Mouse (Mus musculus) kidney, embryonic 16.5 days (tissue): ENCODE data around the gene Mrpl51. TPM values are rescaled to one million over a fixed set of nuclear protein-coding genes. Genes with fewer than 3 reads are reported as not detected.

Experiments
- ATAC-seq: fragments of 200-750 bp; cut with Nextera tagmentation; 2 replicates; pipeline ENCODE4 v1.8.0; 2017; ENCODE audit warnings: moderate TSS enrichment; ENCODE audit not compliant: low FRiP score, low TSS enrichment
- H3K27ac ChIP-seq: fragments of 300-500 bp; sonication (generic); 2 replicates; pipeline ENCODE4 v1.5.1; 2014; ENCODE audit warnings: low read length
- H3K27me3 ChIP-seq: fragments of 300-500 bp; sonication (generic); 2 replicates; pipeline ENCODE4 v1.6.1; 2014; ENCODE audit warnings: low read length, control low read depth, mixed read lengths; ENCODE audit not compliant: insufficient read depth
- H3K36me3 ChIP-seq: fragments of 300-500 bp; sonication (generic); 2 replicates; pipeline ENCODE4 v1.6.1; 2014; ENCODE audit warnings: low read length, control low read depth, mixed read lengths; ENCODE audit not compliant: insufficient read depth
- H3K4me1 ChIP-seq: fragments of 300-500 bp; sonication (generic); 2 replicates; pipeline ENCODE4 v1.6.1; 2014; ENCODE audit warnings: low read length, control low read depth, mixed read lengths; ENCODE audit not compliant: insufficient read depth
- H3K4me2 ChIP-seq: fragments of 300-500 bp; sonication (generic); replicated peaks from 2 replicates; pipeline ENCODE4 v1.6.1; 2014; ENCODE audit warnings: low read depth, low read length
- H3K4me3 ChIP-seq: fragments of 300-500 bp; sonication (generic); 2 replicates; pipeline ENCODE4 v1.5.1; 2014; ENCODE audit warnings: mild to moderate bottlenecking, low read length
- H3K9ac ChIP-seq: fragments of 300-500 bp; sonication (generic); replicated peaks from 2 replicates; pipeline ENCODE4 v1.6.1; 2014; ENCODE audit warnings: low read length
- H3K9me3 ChIP-seq: fragments of 300-500 bp; sonication (generic); 2 replicates; pipeline ENCODE4 v1.6.1; 2016; ENCODE audit warnings: low read length, control low read depth
- WGBS: fragments of 180-500 bp; shearing (Covaris S2); extraction: QIAGEN DNeasy Blood & Tissue Kit; methylation state at CpG from one replicate; pipeline ENCODE4 v1.1.7; 2014; 5-methylcytosine and 5-hydroxymethylcytosine counted together
- polyA plus RNA-seq: library from polyadenylated mRNA; unstranded; fragments of >200 nt; fragmentation: Nextera tagmentation; extraction: Ambion mirVana; gene quantifications from 2 replicates; pipeline ENCODE4 v1.2.1, GENCODE M21; 2015

The Mrpl51 gene
- polyA plus RNA-seq, 1 experiment from 2014 or later = 228 TPM

DNA sequence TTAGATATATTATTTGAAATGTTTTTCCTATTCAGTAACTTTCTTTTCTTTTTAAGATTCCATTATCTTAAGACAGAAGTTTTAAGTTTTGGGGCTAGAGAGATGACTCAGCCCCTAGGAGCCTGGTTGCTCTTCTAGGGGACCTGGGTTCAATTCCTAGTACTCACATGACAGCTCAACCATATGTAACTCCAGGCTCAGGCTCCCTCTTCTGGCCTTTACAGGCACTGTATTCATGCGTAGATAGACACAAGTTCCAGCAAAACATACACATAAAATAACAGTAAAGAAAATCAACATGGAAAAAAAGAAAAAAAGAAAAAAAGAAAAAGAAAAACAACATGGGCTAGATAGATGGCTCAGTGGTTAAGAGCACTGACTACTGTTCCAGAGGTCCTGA lies 18.8 kb downstream of the Mrpl51 start:
- H3K4me2 ChIP-seq = no peak overlapping the region
- 92% methylated on average over 1 of the region's 1 CpGs for WGBS
- ATAC-seq = no peak

DNA sequence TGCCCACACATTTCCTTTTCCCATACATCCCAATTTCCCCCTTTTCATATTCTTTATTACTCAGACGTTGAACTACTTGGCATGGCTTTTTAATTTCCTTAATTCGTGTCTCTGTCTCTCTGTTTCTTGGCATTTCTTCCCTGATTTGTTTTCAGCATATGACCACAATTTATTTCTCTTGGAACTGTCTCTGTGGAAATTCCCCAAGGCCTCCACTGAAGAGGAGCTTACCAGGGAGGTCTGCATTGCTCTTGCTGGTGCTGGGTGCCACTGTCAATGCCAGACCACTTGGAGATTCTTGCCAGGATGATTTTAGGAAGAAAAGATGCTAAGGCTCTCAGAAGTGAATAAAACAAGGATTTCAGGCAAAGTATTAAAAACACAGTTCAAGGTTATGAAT lies 21.0 kb downstream of the Mrpl51 start:
- Histone ChIP-seq H3K9ac (no peak overlapping the region), H3K4me3 (no peak overlapping the region), H3K27ac (no peak overlapping the region), H3K36me3 (no peaks in the 10 kb centered on the region), H3K4me1 (peaks cover 6% of the 10 kb centered on the region; the same call in 1 of the 2 replicates), H3K9me3 (no peaks in the 10 kb centered on the region), H3K4me2 (no peak overlapping the region), H3K27me3 (peaks cover 11% of the 10 kb centered on the region)
- ATAC-seq = no peak
- 33% methylated on average over 2 of the region's 2 CpGs for WGBS

More for the DNA sequence above, 18.8 kb downstream of the Mrpl51 start:
- no peak overlapping the region for H3K4me3 ChIP-seq
- no peaks in the 10 kb centered on the region for H3K4me1 ChIP-seq
- H3K27me3 ChIP-seq = peaks cover 11% of the 10 kb centered on the region
- H3K9ac ChIP-seq = no peak overlapping the region
- H3K36me3 ChIP-seq = no peaks in the 10 kb centered on the region
- H3K27ac ChIP-seq = no peak overlapping the region
- H3K9me3 ChIP-seq = no peaks in the 10 kb centered on the region

DNA sequence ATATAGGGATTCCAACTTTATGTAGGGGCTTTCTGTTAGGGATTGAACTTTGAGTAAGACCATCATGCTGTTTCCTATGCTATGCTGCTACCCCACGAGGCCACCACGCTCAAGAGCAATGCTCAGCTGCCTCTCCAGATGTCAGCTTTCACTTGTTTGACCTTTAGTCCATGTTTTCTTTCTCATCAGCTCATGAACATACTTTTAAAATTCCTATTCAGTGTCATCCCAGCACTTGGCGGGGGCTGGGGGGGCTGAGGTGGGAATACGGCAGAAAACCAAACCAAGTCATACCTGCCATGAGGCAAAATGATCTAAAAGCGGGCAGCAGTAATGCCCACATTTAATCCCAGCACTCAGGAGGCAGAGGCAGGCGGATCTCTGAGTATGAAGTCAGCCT lies 21.5 kb downstream of the Mrpl51 start:
- peaks cover 11% of the 10 kb centered on the region for H3K27me3 ChIP-seq
- ATAC-seq = no peak
- WGBS = 77% methylated on average over 6 of the region's 6 CpGs
- H3K36me3 ChIP-seq = no peaks in the 10 kb centered on the region
- no peak overlapping the region for H3K27ac ChIP-seq
- H3K4me1 ChIP-seq = peaks cover 6% of the 10 kb centered on the region; the same call in 1 of the 2 replicates
- H3K4me3 ChIP-seq = no peak overlapping the region
- H3K9ac ChIP-seq = no peak overlapping the region
- no peak overlapping the region for H3K4me2 ChIP-seq
- no peaks in the 10 kb centered on the region for H3K9me3 ChIP-seq

DNA sequence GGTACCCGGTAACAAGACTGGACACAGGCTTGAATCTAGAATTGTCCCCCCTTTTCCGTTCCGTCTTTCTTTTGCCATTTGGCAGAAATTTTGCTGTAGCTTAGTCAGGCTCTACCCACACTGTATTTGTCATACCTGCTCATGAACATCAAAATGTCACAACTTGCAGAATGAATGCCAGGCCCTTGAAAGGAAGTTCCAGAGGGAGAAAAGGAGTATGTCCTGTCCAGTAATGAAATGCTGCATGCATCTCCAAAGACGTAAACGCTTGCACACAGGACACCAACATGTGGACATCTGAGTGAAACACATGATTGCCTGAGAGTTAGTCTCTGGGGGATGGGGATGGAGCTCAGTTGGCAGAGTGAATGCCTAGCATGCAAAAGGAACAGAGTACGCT lies 22.1 kb downstream of the Mrpl51 start:
- WGBS = 78% methylated on average over 6 of the region's 6 CpGs
- H3K4me3 ChIP-seq = no peak overlapping the region
- no peak overlapping the region for H3K27ac ChIP-seq
- H3K4me1 ChIP-seq = peaks cover 6% of the 10 kb centered on the region; the same call in 1 of the 2 replicates
- no peak overlapping the region for H3K4me2 ChIP-seq
- no peak for ATAC-seq
- peaks cover 11% of the 10 kb centered on the region for H3K27me3 ChIP-seq
- H3K9ac ChIP-seq = no peak overlapping the region
- H3K36me3 ChIP-seq = no peaks in the 10 kb centered on the region
- no peaks in the 10 kb centered on the region for H3K9me3 ChIP-seq

DNA sequence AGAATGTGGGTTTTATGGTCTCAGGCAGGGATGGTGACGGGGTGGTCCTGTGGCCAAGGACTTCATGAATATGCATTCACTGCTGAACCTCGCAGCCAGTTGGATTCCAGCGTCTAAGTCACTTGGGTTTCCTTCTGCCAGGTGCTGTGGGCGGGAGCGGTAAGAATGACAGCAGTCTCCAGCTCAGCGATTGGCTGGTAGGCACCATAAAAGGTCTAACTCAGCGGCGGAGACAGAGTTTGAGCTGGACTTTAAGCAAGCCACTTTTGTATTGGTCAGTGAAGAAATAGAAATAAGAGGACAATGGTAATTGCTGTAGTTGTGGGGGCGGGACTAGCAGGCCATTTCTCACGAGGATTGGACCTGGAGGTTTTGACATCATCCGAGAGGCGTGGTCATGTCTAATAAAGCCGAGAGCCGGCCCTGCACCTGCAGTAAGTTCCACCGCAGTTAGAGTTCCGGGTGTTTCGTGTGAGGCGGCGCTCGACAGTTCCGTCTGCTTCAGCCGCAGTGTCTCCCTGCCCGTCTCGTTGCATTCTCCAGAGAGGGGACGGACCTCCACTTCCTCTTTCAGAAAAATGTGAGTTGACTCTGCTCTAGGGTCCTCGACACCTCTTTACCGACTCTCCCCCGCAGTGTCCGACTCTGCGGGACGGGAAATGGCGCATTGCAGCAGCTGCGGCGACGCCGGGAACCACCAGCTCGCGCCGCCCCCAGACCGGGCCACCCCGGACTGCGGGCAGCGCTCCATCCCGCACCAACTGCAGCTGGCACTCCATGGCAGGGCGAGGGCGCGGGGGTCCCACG lies 23.8 kb downstream of the Mrpl51 start, which contains the start of gene Vamp1:
Gene Vamp1 (plus strand): TSS at position 404 of the 807 bp plus-strand sequence.
- Histone ChIP-seq H3K36me3 (no peaks in the 10 kb centered on the region), H3K4me2 (peak within 1 kb of the TSS; percentile 98), H3K4me3 (peak within 1 kb of the TSS; percentile 78), H3K9me3 (no peaks in the 10 kb centered on the region), H3K9ac (peak within 1 kb of the TSS; percentile 82), H3K27ac (peak within 1 kb of the TSS; percentile 86), H3K27me3 (peaks cover 11% of the 10 kb centered on the region), H3K4me1 (peaks cover 6% of the 10 kb centered on the region; the same call in 1 of the 2 replicates)
- WGBS = under 1% methylated on average over 48 of the region's 48 CpGs
- ATAC-seq = peak; percentile 97

DNA sequence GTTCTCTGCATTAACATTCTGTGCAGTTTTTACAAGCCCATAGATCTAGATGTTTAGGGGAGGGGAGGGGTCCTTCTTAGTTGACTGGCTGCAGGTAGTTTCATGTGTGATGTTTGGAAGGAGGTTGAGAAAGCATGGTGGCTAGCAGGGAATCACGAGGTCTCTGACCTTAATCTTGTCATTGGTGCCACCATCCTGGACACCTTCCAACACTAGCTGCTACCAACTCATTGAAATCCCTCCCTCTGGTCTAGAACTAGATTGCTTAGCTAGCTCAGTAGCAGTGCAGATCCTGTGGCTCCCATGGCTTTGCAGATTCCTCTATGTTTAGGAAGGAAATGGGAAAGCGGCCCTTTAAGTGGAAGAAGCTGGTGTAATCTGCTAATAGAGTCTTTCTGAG lies 25.3 kb downstream of the Mrpl51 start:
- 87% methylated on average over 2 of the region's 2 CpGs for WGBS
- H3K9me3 ChIP-seq = no peaks in the 10 kb centered on the region
- ATAC-seq = no peak
- H3K27me3 ChIP-seq = peaks cover 9% of the 10 kb centered on the region
- no peak overlapping the region for H3K4me3 ChIP-seq
- H3K27ac ChIP-seq = no peak overlapping the region
- H3K4me2 ChIP-seq = no peak overlapping the region
- H3K36me3 ChIP-seq = no peaks in the 10 kb centered on the region
- peaks cover 6% of the 10 kb centered on the region; the same call in 1 of the 2 replicates for H3K4me1 ChIP-seq
- H3K9ac ChIP-seq = no peak overlapping the region

DNA sequence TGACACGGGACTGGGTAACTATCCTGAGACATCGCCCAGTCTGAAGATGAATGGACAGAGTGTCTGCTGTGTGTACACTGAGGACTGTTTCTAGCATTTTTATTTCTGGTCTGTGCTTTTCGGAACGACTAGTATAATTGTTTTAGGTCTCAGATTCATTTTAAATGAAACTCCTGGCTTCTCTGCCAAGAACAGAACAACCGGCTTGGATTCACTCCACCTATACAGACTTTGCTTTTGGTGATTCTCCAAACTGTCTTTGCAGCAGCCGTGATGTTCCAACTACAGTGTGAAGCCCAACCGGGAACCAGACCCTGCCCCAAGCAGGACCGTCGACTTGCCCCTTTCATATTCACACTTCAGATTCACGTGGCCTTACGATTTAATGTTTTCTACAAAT lies 26.3 kb downstream of the Mrpl51 start:
- Histone ChIP-seq H3K4me2 (no peak overlapping the region), H3K4me3 (no peak overlapping the region), H3K27me3 (peaks cover 7% of the 10 kb centered on the region), H3K27ac (no peak overlapping the region), H3K9ac (no peak overlapping the region), H3K9me3 (no peaks in the 10 kb centered on the region), H3K36me3 (no peaks in the 10 kb centered on the region), H3K4me1 (peaks cover 6% of the 10 kb centered on the region; the same call in 1 of the 2 replicates)
- no peak for ATAC-seq
- WGBS = 92% methylated on average over 11 of the region's 11 CpGs

DNA sequence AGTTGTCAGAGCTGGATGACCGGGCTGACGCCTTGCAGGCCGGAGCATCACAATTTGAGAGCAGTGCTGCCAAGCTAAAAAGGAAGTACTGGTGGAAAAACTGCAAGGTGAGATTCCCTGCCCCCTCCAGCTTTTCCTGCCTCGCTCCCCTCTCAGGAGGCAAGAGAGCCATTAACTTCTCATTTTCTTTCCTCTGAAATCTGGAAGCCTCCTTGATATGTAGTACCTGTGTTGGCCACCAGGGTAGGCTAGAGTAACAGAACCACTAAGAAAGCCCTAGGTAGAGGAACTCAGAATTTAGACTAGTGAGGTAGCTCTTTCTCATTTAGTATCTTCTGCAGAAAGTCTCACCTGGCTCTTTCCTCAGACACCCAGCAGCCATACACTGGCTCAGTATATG lies 27.4 kb downstream of the Mrpl51 start:
- no peaks in the 10 kb centered on the region for H3K9me3 ChIP-seq
- H3K4me1 ChIP-seq = peaks cover 6% of the 10 kb centered on the region; the same call in 1 of the 2 replicates
- no peak for ATAC-seq
- H3K4me3 ChIP-seq = no peak overlapping the region
- no peaks in the 10 kb centered on the region for H3K27me3 ChIP-seq
- peaks cover 5% of the 10 kb centered on the region; the same call in 1 of the 2 replicates for H3K36me3 ChIP-seq
- WGBS = 69% methylated on average over 4 of the region's 4 CpGs
- H3K4me2 ChIP-seq = no peak overlapping the region
- H3K9ac ChIP-seq = no peak overlapping the region
- no peak overlapping the region for H3K27ac ChIP-seq

DNA sequence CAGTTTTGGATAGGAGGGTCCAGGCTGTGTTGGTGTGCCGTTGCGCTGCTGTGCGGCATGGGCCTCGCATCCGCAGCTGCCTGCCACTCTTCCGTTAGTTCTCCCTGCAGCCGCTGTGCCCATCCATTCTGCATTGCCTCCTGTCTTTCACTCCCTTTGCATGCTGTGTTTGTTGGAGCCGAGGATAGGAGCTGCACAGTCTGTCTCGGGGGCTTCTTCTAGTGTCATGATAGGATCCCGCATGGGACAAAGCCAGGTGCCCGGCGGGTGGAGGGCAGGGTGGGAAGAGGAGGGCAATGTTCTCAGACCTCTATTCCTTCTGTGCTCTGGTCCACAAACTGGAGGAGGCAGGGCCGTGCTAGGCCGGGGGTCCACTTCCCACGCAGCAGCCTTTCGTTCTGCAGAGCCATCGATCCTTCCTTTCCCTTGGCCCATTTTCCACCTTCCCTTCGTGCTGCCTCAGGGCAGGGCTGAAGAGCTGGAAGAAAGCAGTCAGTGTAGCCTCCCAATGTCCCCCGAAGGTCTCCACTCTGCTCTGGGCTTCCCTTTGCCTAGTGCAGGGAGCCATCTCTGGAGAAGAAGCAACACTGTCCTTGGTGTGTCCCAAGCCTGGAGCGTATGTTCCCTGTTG lies 29.6 kb downstream of the Mrpl51 start:
- Histone ChIP-seq H3K36me3 (peaks cover 5% of the 10 kb centered on the region; the same call in 1 of the 2 replicates), H3K27ac (no peak overlapping the region), H3K27me3 (no peaks in the 10 kb centered on the region), H3K4me2 (no peak overlapping the region), H3K4me3 (no peak overlapping the region), H3K4me1 (peaks cover 4% of the 10 kb centered on the region; the same call in 1 of the 2 replicates), H3K9me3 (no peaks in the 10 kb centered on the region), H3K9ac (no peak overlapping the region)
- ATAC-seq = no peak
- 92% methylated on average over 20 of the region's 20 CpGs for WGBS

DNA sequence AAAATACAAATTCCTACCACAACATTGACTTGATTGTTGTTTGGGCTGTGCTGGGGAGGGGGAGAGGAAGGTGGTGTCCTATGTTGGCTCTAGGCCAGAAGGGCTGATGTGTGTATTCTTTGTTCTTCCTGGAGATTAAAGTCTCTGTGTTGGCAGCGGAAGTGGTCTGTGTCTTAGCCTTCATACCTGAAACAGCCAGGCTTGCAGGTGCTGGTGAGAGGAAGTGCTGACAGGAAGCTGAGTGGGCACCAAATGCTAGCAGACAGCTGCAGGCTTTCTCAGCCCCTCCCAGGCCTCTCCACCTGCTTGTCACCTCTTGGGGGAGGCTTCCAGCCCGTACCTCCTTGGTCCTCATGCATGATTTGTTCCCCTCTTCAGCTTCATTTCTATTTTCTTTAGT lies 30.5 kb downstream of the Mrpl51 start:
- H3K9me3 ChIP-seq = no peaks in the 10 kb centered on the region
- ATAC-seq = no peak
- H3K27ac ChIP-seq = no peak overlapping the region
- H3K4me2 ChIP-seq = no peak overlapping the region
- H3K27me3 ChIP-seq = no peaks in the 10 kb centered on the region
- 53% methylated on average over 2 of the region's 2 CpGs for WGBS
- no peak overlapping the region for H3K9ac ChIP-seq
- no peaks in the 10 kb centered on the region for H3K4me1 ChIP-seq
- H3K4me3 ChIP-seq = no peak overlapping the region
- H3K36me3 ChIP-seq = peaks cover 5% of the 10 kb centered on the region; the same call in 1 of the 2 replicates
